Mouse (Mus musculus) heart, adult 9 months (tissue): ENCODE measurements around the gene Gm19935.

Experiments
- DNase-seq, 2 experiments: peaks; one replicate each; pipeline ENCODE4 v3.0.0; 2022; ENCODE audit warnings: low spot score in 2 of 2

Gene Gm19935

GRCm38 (mm10) chr8:90817293-90817692, at the start of gene Gm19935:
TSS of gene Gm19935 (minus strand) at chr8:90817393.
- no peak for DNase-seq

GRCm38 (mm10) chr8:90862038-90862437, 44.8 kb upstream of the Gm19935 start:
- DNase-seq: peak; percentile 45 to 58

GRCm38 (mm10) chr8:90861266-90861944, 44.2 kb upstream of the Gm19935 start:
- DNase-seq: peak in 1 of 2 experiments; percentile 24

- DNase-seq: no peak
These were observed 40.9 kb upstream of the Gm19935 start for GRCm38 (mm10) chr8:90858071-90858470.

- DNase-seq: no peak
These were observed 39.8 kb upstream of the Gm19935 start for GRCm38 (mm10) chr8:90856952-90857351.

GRCm38 (mm10) chr8:90856171-90856570, 39.0 kb upstream of the Gm19935 start:
- DNase-seq: no peak

GRCm38 (mm10) chr8:90854671-90855161, 37.5 kb upstream of the Gm19935 start:
- DNase-seq: peak in 1 of 2 experiments; percentile 47

GRCm38 (mm10) chr8:90853971-90854670, 36.9 kb upstream of the Gm19935 start:
- DNase-seq: no peak

- no peak for DNase-seq
These were observed 34.4 kb upstream of the Gm19935 start for GRCm38 (mm10) chr8:90851544-90851943.

GRCm38 (mm10) chr8:90849462-90850050, 32.4 kb upstream of the Gm19935 start:
- no peak for DNase-seq

- no peak for DNase-seq
These were observed 30.8 kb upstream of the Gm19935 start for GRCm38 (mm10) chr8:90847980-90848379.

GRCm38 (mm10) chr8:90844179-90844967, 27.2 kb upstream of the Gm19935 start:
- no peak for DNase-seq

GRCm38 (mm10) chr8:90843127-90843526, 25.9 kb upstream of the Gm19935 start:
- peak in 1 of 2 experiments; percentile 35 for DNase-seq

GRCm38 (mm10) chr8:90841321-90841720, 24.1 kb upstream of the Gm19935 start:
- DNase-seq: peak; percentile 71 to 87

- peak; percentile 48 to 64 for DNase-seq
These were observed 22.8 kb upstream of the Gm19935 start for GRCm38 (mm10) chr8:90839725-90840714.

- DNase-seq: no peak
These were observed 20.2 kb upstream of the Gm19935 start for GRCm38 (mm10) chr8:90837440-90837839.

- DNase-seq: no peak
These were observed 17.1 kb upstream of the Gm19935 start for GRCm38 (mm10) chr8:90834321-90834672.

- peak; percentile 44 to 56 for DNase-seq
These were observed 16.6 kb upstream of the Gm19935 start for GRCm38 (mm10) chr8:90833628-90834320.

- peak; percentile 32 to 35 for DNase-seq
These were observed 15.5 kb upstream of the Gm19935 start for GRCm38 (mm10) chr8:90832576-90833289.
